Mouse (Mus musculus) embryonic facial prominence, embryonic 14.5 days (tissue): ENCODE data around the gene Sbno1. TPM values are rescaled to one million over a fixed set of nuclear protein-coding genes. Genes with fewer than 3 reads are reported as not detected.
"Not testable (repeated sequence)": the region's sequence is repeated elsewhere in the genome, so short reads cannot be mapped to it uniquely, and the experiment has no call there.

ENCODE experiments used
- ATAC-seq: fragments of 200-750 bp; cut with Nextera tagmentation; 2 replicates; pipeline ENCODE4 v1.8.0; 2017; ENCODE audit warnings: low read depth, moderate number of reproducible peaks, moderate TSS enrichment
- DNase-seq: peaks from one replicate; pipeline ENCODE4 v3.0.0-alpha.2; 2015; ENCODE audit warnings: low spot score
- H3K27ac ChIP-seq: fragments of 300-500 bp; sonication (generic); replicated peaks from 2 replicates; pipeline ENCODE4 v1.5.1; 2014; ENCODE audit warnings: low read depth, mild to moderate bottlenecking, low read length, moderate library complexity
- H3K27me3 ChIP-seq: fragments of 300-500 bp; sonication (generic); replicated peaks from 2 replicates; pipeline ENCODE4 v1.6.1; 2014; ENCODE audit warnings: low read length; ENCODE audit not compliant: control insufficient read depth, insufficient read depth
- H3K36me3 ChIP-seq: fragments of 300-500 bp; sonication (generic); 2 replicates; pipeline ENCODE4 v1.6.1; 2014; ENCODE audit warnings: low read length, mixed read lengths; ENCODE audit not compliant: control insufficient read depth, insufficient read depth
- H3K4me1 ChIP-seq: fragments of 300-500 bp; sonication (generic); 2 replicates; pipeline ENCODE4 v1.6.1; 2014; ENCODE audit warnings: antibody characterized with exemption, low read length; ENCODE audit not compliant: control insufficient read depth, insufficient read depth
- H3K4me2 ChIP-seq: fragments of 300-500 bp; sonication (generic); 2 replicates; pipeline ENCODE4 v1.6.1; 2014; ENCODE audit warnings: low read depth, mild to moderate bottlenecking, low read length, moderate library complexity, mixed read lengths
- H3K4me3 ChIP-seq: fragments of 300-500 bp; sonication (generic); 2 replicates; pipeline ENCODE4 v1.5.1; 2014; ENCODE audit warnings: low read depth, mild to moderate bottlenecking, low read length
- H3K9ac ChIP-seq: fragments of 300-500 bp; sonication (generic); 2 replicates; pipeline ENCODE4 v1.6.1; 2014; ENCODE audit warnings: low read depth, mild to moderate bottlenecking, low read length, moderate library complexity, mixed read lengths
- H3K9me3 ChIP-seq: fragments of 300-500 bp; sonication (generic); 2 replicates; pipeline ENCODE4 v1.6.1; 2016; ENCODE audit warnings: low read length; ENCODE audit not compliant: control insufficient read depth
- WGBS: fragments of 180-500 bp; shearing (Covaris S2); extraction: QIAGEN DNeasy Blood & Tissue Kit; methylation state at CpG from one replicate; pipeline ENCODE4 v1.1.7; 2014; 5-methylcytosine and 5-hydroxymethylcytosine counted together
- polyA plus RNA-seq: library from polyadenylated mRNA; unstranded; fragments of >200 nt; fragmentation: Nextera tagmentation; extraction: Ambion mirVana; gene quantifications from 2 replicates; pipeline ENCODE4 v1.2.1, GENCODE M21; 2014

The Sbno1 gene
- polyA plus RNA-seq, 1 experiment from 2014 or later = 62.7 TPM

GRCm38 (mm10) chr5:124341753-124342339 is 84.0 kb downstream of the Sbno1 start:
- not testable (repeated sequence) for H3K4me3 ChIP-seq, H3K27me3 ChIP-seq, DNase-seq, H3K9ac ChIP-seq, H3K27ac ChIP-seq, H3K9me3 ChIP-seq, H3K4me1 ChIP-seq, H3K4me2 ChIP-seq
- WGBS = 54% methylated on average over 6 of the region's 6 CpGs
- H3K36me3 ChIP-seq = peaks cover 28% of the 10 kb centered on the region
- ATAC-seq = peak; percentile 16; the same call in 1 of the 2 replicates

GRCm38 (mm10) chr5:124338791-124339190 is 87.0 kb downstream of the Sbno1 start:
- WGBS = 91% methylated on average over 8 of the region's 8 CpGs
- Histone ChIP-seq H3K9me3 (no peaks in the 10 kb centered on the region), H3K4me1 (no peaks in the 10 kb centered on the region; the same call in 1 of the 2 replicates), H3K4me2 (no peak overlapping the region), H3K27me3 (no peaks in the 10 kb centered on the region), H3K36me3 (peaks cover 4% of the 10 kb centered on the region; the same call in 1 of the 2 replicates), H3K9ac (no peak overlapping the region), H3K27ac (peak overlapping the region; percentile 56; the same call in 1 of the 2 replicates), H3K4me3 (no peak overlapping the region)
- DNase-seq = no peak
- no peak for ATAC-seq

GRCm38 (mm10) chr5:124337909-124338308 is 87.9 kb downstream of the Sbno1 start:
- WGBS = 48% methylated on average over 9 of the region's 9 CpGs
- no peak overlapping the region for H3K9ac ChIP-seq
- H3K27me3 ChIP-seq = no peaks in the 10 kb centered on the region
- H3K9me3 ChIP-seq = no peaks in the 10 kb centered on the region
- no peak for ATAC-seq
- H3K4me3 ChIP-seq = no peak overlapping the region
- peak overlapping the region; percentile 15; the same call in 1 of the 2 replicates for H3K27ac ChIP-seq
- no peak overlapping the region for H3K4me2 ChIP-seq
- no peaks in the 10 kb centered on the region; the same call in 1 of the 2 replicates for H3K4me1 ChIP-seq
- H3K36me3 ChIP-seq = peaks cover 4% of the 10 kb centered on the region; the same call in 1 of the 2 replicates
- peak; percentile 62 for DNase-seq

GRCm38 (mm10) chr5:124337103-124337502 is 88.7 kb downstream of the Sbno1 start:
- Histone ChIP-seq H3K9ac (no peak overlapping the region), H3K27ac (no peak overlapping the region), H3K4me1 (no peaks in the 10 kb centered on the region; the same call in 1 of the 2 replicates), H3K4me3 (no peak overlapping the region), H3K36me3 (peaks cover 4% of the 10 kb centered on the region; the same call in 1 of the 2 replicates), H3K4me2 (no peak overlapping the region), H3K9me3 (no peaks in the 10 kb centered on the region), H3K27me3 (no peaks in the 10 kb centered on the region)
- no peak for ATAC-seq
- WGBS = 90% methylated on average over 9 of the region's 9 CpGs
- DNase-seq = no peak

- H3K9ac ChIP-seq = no peak overlapping the region
- H3K9me3 ChIP-seq = no peaks in the 10 kb centered on the region
- no peaks in the 10 kb centered on the region; the same call in 1 of the 2 replicates for H3K4me1 ChIP-seq
- no peaks in the 10 kb centered on the region for H3K36me3 ChIP-seq
- DNase-seq = peak; percentile 80
- no peaks in the 10 kb centered on the region for H3K27me3 ChIP-seq
- no peak overlapping the region for H3K4me2 ChIP-seq
- H3K27ac ChIP-seq = peak overlapping the region; percentile 59
- ATAC-seq = peak; percentile 84
- no peak overlapping the region for H3K4me3 ChIP-seq
- WGBS = 47% methylated on average over 6 of the region's 6 CpGs
These were observed 91.4 kb downstream of the Sbno1 start for GRCm38 (mm10) chr5:124334392-124334791.

- WGBS = 86% methylated on average over 6 of the region's 6 CpGs
These were observed 95.7 kb downstream of the Sbno1 start for GRCm38 (mm10) chr5:124330086-124330485.

GRCm38 (mm10) chr5:124327510-124328364 is 98.1 kb downstream of the Sbno1 start, which contains the start of the genes Mphosph9 and 2810006K23Rik:
Gene Mphosph9 (minus strand): TSS chr5:124327972.
Gene 2810006K23Rik (plus strand): TSS chr5:124328089.
- ATAC-seq (peak; percentile 97), DNase-seq (peak; percentile 100)
- no peaks in the 10 kb centered on the region for H3K27me3 ChIP-seq
- H3K9ac ChIP-seq = peak within 1 kb of the TSS; percentile 73
- H3K4me3 ChIP-seq = peak within 1 kb of the TSS; percentile 64
- peak within 1 kb of the TSS; percentile 94 for H3K27ac ChIP-seq
- H3K4me2 ChIP-seq = peak within 1 kb of the TSS; percentile 86
- H3K9me3 ChIP-seq = no peaks in the 10 kb centered on the region
- H3K4me1 ChIP-seq = peaks cover 10% of the 10 kb centered on the region
- under 1% methylated on average over 55 of the region's 72 CpGs for WGBS
- H3K36me3 ChIP-seq = peaks cover 11% of the 10 kb centered on the region; the same call in 1 of the 2 replicates

More at GRCm38 (mm10) chr5:124330086-124330485, 95.7 kb downstream of the Sbno1 start:
- Histone ChIP-seq H3K9ac (no peak overlapping the region), H3K27me3 (no peaks in the 10 kb centered on the region), H3K4me3 (no peak overlapping the region), H3K4me2 (no peak overlapping the region), H3K27ac (no peak overlapping the region), H3K36me3 (peaks cover 1% of the 10 kb centered on the region; the same call in 1 of the 2 replicates), H3K9me3 (no peaks in the 10 kb centered on the region), H3K4me1 (peaks cover 10% of the 10 kb centered on the region)
- no peak for DNase-seq
- ATAC-seq = no peak

- peak overlapping the region; percentile 94 for H3K27ac ChIP-seq
- peaks cover 12% of the 10 kb centered on the region; the same call in 1 of the 2 replicates for H3K36me3 ChIP-seq
These were observed 99.0 kb downstream of the Sbno1 start for GRCm38 (mm10) chr5:124326829-124327228.

More at GRCm38 (mm10) chr5:124326829-124327228, 99.0 kb downstream of the Sbno1 start:
- 3% methylated on average over 8 of the region's 8 CpGs for WGBS
- Histone ChIP-seq H3K27me3 (no peaks in the 10 kb centered on the region), H3K4me3 (peak overlapping the region; percentile 64), H3K4me2 (peak overlapping the region; percentile 61), H3K9ac (peak overlapping the region; percentile 73), H3K4me1 (peaks cover 10% of the 10 kb centered on the region), H3K9me3 (no peaks in the 10 kb centered on the region)
- DNase-seq = no peak
- no peak for ATAC-seq
